Mouse (Mus musculus) small intestine, adult 2 months (tissue): ENCODE measurements around the gene Ildr1.

Experiments used
- CTCF ChIP-seq: fragments of 200-500 bp; IDR thresholded peaks from 2 replicates; pipeline ENCODE4 v1.5.1; 2012; ENCODE audit warnings: low read depth, mild to moderate bottlenecking, control low read depth, inconsistent platforms, low read length, moderate library complexity, mixed read lengths; ENCODE audit not compliant: insufficient replicate concordance, insufficient read length; ENCODE audit errors: extremely low read depth
- POLR2A ChIP-seq: fragments of 200-500 bp; IDR thresholded peaks from 2 replicates; pipeline ENCODE4 v1.6.1; 2012; ENCODE audit warnings: low read depth, mild to moderate bottlenecking, control low read depth, inconsistent platforms, low read length, moderate library complexity

DNA sequence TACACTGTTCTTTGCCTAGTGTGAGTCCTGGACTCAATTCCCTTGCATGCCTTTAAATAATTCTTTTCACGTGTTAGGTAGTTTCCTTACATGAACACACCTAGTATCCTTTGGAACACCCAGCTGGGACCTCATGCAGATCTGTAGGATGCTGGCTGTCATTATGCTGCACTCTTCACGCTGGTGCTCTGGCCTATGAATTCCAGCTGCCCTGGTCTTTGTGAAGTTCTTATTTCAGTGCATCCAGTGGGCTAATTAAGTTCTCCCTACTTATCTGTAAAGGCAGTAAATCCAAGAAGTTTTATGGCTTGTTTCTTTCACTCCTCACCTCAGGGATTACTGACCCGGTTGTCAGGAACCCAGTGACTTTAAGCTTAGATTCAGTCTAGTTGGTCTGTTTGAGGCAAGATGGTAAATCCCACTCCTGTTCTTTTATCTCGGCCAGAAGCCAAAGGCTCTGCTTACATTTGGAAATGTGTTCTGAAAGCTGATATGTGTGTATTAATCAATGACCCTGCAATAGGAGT is 45.7 kb downstream of the Ildr1 start:
- no peak for TF ChIP-seq POLR2A
- no peak for TF ChIP-seq CTCF
